Mouse (Mus musculus) heart, embryonic 13.5 days (tissue): ENCODE results near the gene Numb. TPM values are rescaled to one million over a fixed set of nuclear protein-coding genes. Genes with fewer than 3 reads are reported as not detected.
"Not testable (repeated sequence)": the region's sequence is repeated elsewhere in the genome, so short reads cannot be mapped to it uniquely, and the experiment has no call there.

ENCODE experiments used
- ATAC-seq: fragments of 200-750 bp; cut with Nextera tagmentation; 2 replicates; pipeline ENCODE4 v1.8.0; 2017; ENCODE audit warnings: moderate TSS enrichment; ENCODE audit not compliant: insufficient number of reproducible peaks, low FRiP score, low TSS enrichment; ENCODE audit errors: extremely low read depth
- H3K27ac ChIP-seq: fragments of 300-500 bp; sonication (generic); replicated peaks from 2 replicates; pipeline ENCODE4 v1.5.1; 2015; ENCODE audit warnings: moderate library complexity, mild to moderate bottlenecking, inconsistent platforms
- H3K27me3 ChIP-seq: fragments of 300-500 bp; sonication (generic); replicated peaks from 2 replicates; pipeline ENCODE4 v1.6.1; 2015; ENCODE audit warnings: mild to moderate bottlenecking, inconsistent platforms
- H3K36me3 ChIP-seq: fragments of 300-500 bp; sonication (generic); 2 replicates; pipeline ENCODE4 v1.6.1; 2015; ENCODE audit warnings: mild to moderate bottlenecking, inconsistent platforms
- H3K4me1 ChIP-seq: fragments of 300-500 bp; sonication (generic); 2 replicates; pipeline ENCODE4 v1.6.1; 2015; ENCODE audit warnings: inconsistent platforms
- H3K4me2 ChIP-seq: fragments of 300-500 bp; sonication (generic); 2 replicates; pipeline ENCODE4 v1.6.1; 2015; ENCODE audit warnings: inconsistent platforms, mild to moderate bottlenecking, moderate library complexity
- H3K4me3 ChIP-seq: fragments of 300-500 bp; sonication (generic); 2 replicates; pipeline ENCODE4 v1.5.1; 2015; ENCODE audit warnings: moderate library complexity, mild to moderate bottlenecking, inconsistent platforms
- H3K9ac ChIP-seq: fragments of 300-500 bp; sonication (generic); 2 replicates; pipeline ENCODE4 v1.6.1; 2015; ENCODE audit warnings: inconsistent platforms, mild to moderate bottlenecking, moderate library complexity
- H3K9me3 ChIP-seq: fragments of 300-500 bp; sonication (generic); 2 replicates; pipeline ENCODE4 v1.6.1; 2016; ENCODE audit warnings: inconsistent platforms
- WGBS: fragments of 180-500 bp; shearing (Covaris S2); methylation state at CpG from one replicate; pipeline ENCODE4 v1.1.7; 2015; ENCODE audit warnings: mixed read lengths; 5-methylcytosine and 5-hydroxymethylcytosine counted together
- polyA plus RNA-seq: library from polyadenylated mRNA; unstranded; fragments of >200 nt; fragmentation: Nextera tagmentation; extraction: Ambion mirVana; gene quantifications from 2 replicates; pipeline ENCODE4 v1.2.1, GENCODE M21; 2015

The Numb gene
- polyA plus RNA-seq, 1 experiment from 2014 or later, result 28.1 TPM

- WGBS, result 70% methylated on average over 4 of the region's 4 CpGs
- ATAC-seq, result no peak
- no peaks in the 10 kb centered on the region for H3K36me3 ChIP-seq
- no peaks in the 10 kb centered on the region for H3K4me1 ChIP-seq
- H3K27me3 ChIP-seq, result no peaks in the 10 kb centered on the region
- H3K9me3 ChIP-seq, result no peaks in the 10 kb centered on the region
- H3K4me3 ChIP-seq, result no peak overlapping the region
- H3K9ac ChIP-seq, result no peak overlapping the region
- H3K27ac ChIP-seq, result no peak overlapping the region
- H3K4me2 ChIP-seq, result no peak overlapping the region
Observed at GRCm38 (mm10) chr12:83940031-83940430, 18.3 kb upstream of the Numb start.

- Histone ChIP-seq H3K9me3 (0 out of 2 replicates have a peak, but pooled peaks cover 3% of the 10 kb centered on the region), H3K36me3 (no peaks in the 10 kb centered on the region), H3K9ac (no peak overlapping the region), H3K4me3 (no peak overlapping the region), H3K4me1 (no peaks in the 10 kb centered on the region), H3K27me3 (no peaks in the 10 kb centered on the region), H3K4me2 (no peak overlapping the region), H3K27ac (no peak overlapping the region)
- ATAC-seq, result no peak
- 71% methylated on average over 2 of the region's 2 CpGs for WGBS
Observed at GRCm38 (mm10) chr12:83939332-83939731, 17.6 kb upstream of the Numb start.

GRCm38 (mm10) chr12:83938592-83938991 lies 16.9 kb upstream of the Numb start:
- H3K9me3 ChIP-seq, H3K36me3 ChIP-seq, H3K9ac ChIP-seq, ATAC-seq, H3K4me1 ChIP-seq, H3K4me3 ChIP-seq, H3K27ac ChIP-seq, H3K4me2 ChIP-seq, H3K27me3 ChIP-seq: not testable (repeated sequence)
- 26% methylated on average over 1 of the region's 1 CpGs for WGBS

- WGBS, result 49% methylated on average over 10 of the region's 10 CpGs
- Histone ChIP-seq H3K36me3 (no peaks in the 10 kb centered on the region), H3K27ac (no peak overlapping the region), H3K9me3 (0 out of 2 replicates have a peak, but pooled peaks cover 4% of the 10 kb centered on the region), H3K27me3 (no peaks in the 10 kb centered on the region), H3K4me2 (no peak overlapping the region), H3K4me1 (peaks cover 2% of the 10 kb centered on the region; the same call in 1 of the 2 replicates), H3K9ac (no peak overlapping the region), H3K4me3 (no peak overlapping the region)
- ATAC-seq, result no peak
Observed at GRCm38 (mm10) chr12:83937600-83937999, 15.9 kb upstream of the Numb start.

GRCm38 (mm10) chr12:83929186-83929804 lies 7.6 kb upstream of the Numb start:
- H3K9me3 ChIP-seq, result 0 out of 2 replicates have a peak, but pooled peaks cover under 1% of the 10 kb centered on the region
- H3K27me3 ChIP-seq, result no peaks in the 10 kb centered on the region
- 11% methylated on average over 2 of the region's 2 CpGs for WGBS
- H3K4me2 ChIP-seq, result no peak overlapping the region
- H3K27ac ChIP-seq, result peak overlapping the region; percentile 55
- H3K36me3 ChIP-seq, result no peaks in the 10 kb centered on the region
- no peak overlapping the region for H3K4me3 ChIP-seq
- no peak overlapping the region for H3K9ac ChIP-seq
- peaks cover 49% of the 10 kb centered on the region for H3K4me1 ChIP-seq
- ATAC-seq, result no peak

- Histone ChIP-seq H3K36me3 (no peaks in the 10 kb centered on the region), H3K9ac (no peak overlapping the region), H3K9me3 (no peaks in the 10 kb centered on the region), H3K27ac (0 out of 2 replicates have a peak overlapping the region, but pooled peaks have one; percentile 55), H3K4me2 (no peak overlapping the region), H3K27me3 (no peaks in the 10 kb centered on the region), H3K4me3 (no peak overlapping the region), H3K4me1 (peaks cover 64% of the 10 kb centered on the region)
- ATAC-seq, result no peak
- WGBS, result 52% methylated on average over 4 of the region's 4 CpGs
Observed at GRCm38 (mm10) chr12:83927747-83928146, 6.0 kb upstream of the Numb start.

- H3K9me3 ChIP-seq, result no peaks in the 10 kb centered on the region
- H3K4me3 ChIP-seq, result no peak overlapping the region
- H3K4me2 ChIP-seq, result no peak overlapping the region
- H3K4me1 ChIP-seq, result peaks cover 64% of the 10 kb centered on the region
- ATAC-seq, result no peak
- H3K36me3 ChIP-seq, result no peaks in the 10 kb centered on the region
- no peaks in the 10 kb centered on the region for H3K27me3 ChIP-seq
- 57% methylated on average over 2 of the region's 2 CpGs for WGBS
- no peak overlapping the region for H3K9ac ChIP-seq
- H3K27ac ChIP-seq, result no peak overlapping the region
Observed at GRCm38 (mm10) chr12:83926061-83926460, 4.3 kb upstream of the Numb start.

GRCm38 (mm10) chr12:83925160-83925703 lies 3.5 kb upstream of the Numb start:
- H3K36me3 ChIP-seq, result no peaks in the 10 kb centered on the region
- WGBS, result 31% methylated on average over 7 of the region's 7 CpGs
- no peak for ATAC-seq
- H3K4me1 ChIP-seq, result peaks cover 70% of the 10 kb centered on the region
- H3K27me3 ChIP-seq, result no peaks in the 10 kb centered on the region
- peak overlapping the region; percentile 67 for H3K9ac ChIP-seq
- H3K27ac ChIP-seq, result peak overlapping the region; percentile 82
- peak overlapping the region; percentile 57 for H3K4me2 ChIP-seq
- H3K4me3 ChIP-seq, result peak overlapping the region; percentile 20; the same call in 1 of the 2 replicates
- H3K9me3 ChIP-seq, result no peaks in the 10 kb centered on the region

- peaks cover 73% of the 10 kb centered on the region for H3K4me1 ChIP-seq
- peak overlapping the region; percentile 87 for H3K27ac ChIP-seq
- H3K27me3 ChIP-seq, result no peaks in the 10 kb centered on the region
- H3K9me3 ChIP-seq, result no peaks in the 10 kb centered on the region
- no peak overlapping the region for H3K9ac ChIP-seq
- no peak overlapping the region for H3K4me3 ChIP-seq
- no peaks in the 10 kb centered on the region for H3K36me3 ChIP-seq
- peak overlapping the region; percentile 1; the same call in 1 of the 2 replicates for H3K4me2 ChIP-seq
- WGBS, result 33% methylated on average over 3 of the region's 3 CpGs
- no peak for ATAC-seq
Observed at GRCm38 (mm10) chr12:83924332-83924731, 2.6 kb upstream of the Numb start.

GRCm38 (mm10) chr12:83923486-83923859 lies 1.7 kb upstream of the Numb start:
- WGBS, result 18% methylated on average over 1 of the region's 1 CpGs
- no peak for ATAC-seq
- Histone ChIP-seq H3K27me3 (no peaks in the 10 kb centered on the region), H3K4me2 (peak overlapping the region; percentile 78; the same call in 1 of the 2 replicates), H3K36me3 (0 out of 2 replicates have a peak, but pooled peaks cover 3% of the 10 kb centered on the region), H3K4me3 (no peak overlapping the region), H3K4me1 (peaks cover 72% of the 10 kb centered on the region), H3K27ac (peak overlapping the region; percentile 87), H3K9me3 (no peaks in the 10 kb centered on the region), H3K9ac (no peak overlapping the region)

- peak overlapping the region; percentile 92 for H3K4me3 ChIP-seq
- 31% methylated on average over 8 of the region's 8 CpGs for WGBS
- peak overlapping the region; percentile 86 for H3K9ac ChIP-seq
- peaks cover 67% of the 10 kb centered on the region for H3K4me1 ChIP-seq
- 0 out of 2 replicates have a peak, but pooled peaks cover 3% of the 10 kb centered on the region for H3K36me3 ChIP-seq
- peak overlapping the region; percentile 78 for H3K4me2 ChIP-seq
- no peaks in the 10 kb centered on the region for H3K27me3 ChIP-seq
- no peak for ATAC-seq
- H3K9me3 ChIP-seq, result no peaks in the 10 kb centered on the region
- peak overlapping the region; percentile 87 for H3K27ac ChIP-seq
Observed at GRCm38 (mm10) chr12:83922724-83923485, 1.2 kb upstream of the Numb start.
